Mouse (Mus musculus): Measurements from ENCODE around the gene Hmgcll1. TPM values are rescaled to one million over a fixed set of nuclear protein-coding genes. Genes with fewer than 3 reads are reported as not detected.

The Hmgcll1 gene
- 18.0 and 19.3 TPM in 2 replicates for polyA plus RNA-seq (2012; rRNA removed)

DNA sequence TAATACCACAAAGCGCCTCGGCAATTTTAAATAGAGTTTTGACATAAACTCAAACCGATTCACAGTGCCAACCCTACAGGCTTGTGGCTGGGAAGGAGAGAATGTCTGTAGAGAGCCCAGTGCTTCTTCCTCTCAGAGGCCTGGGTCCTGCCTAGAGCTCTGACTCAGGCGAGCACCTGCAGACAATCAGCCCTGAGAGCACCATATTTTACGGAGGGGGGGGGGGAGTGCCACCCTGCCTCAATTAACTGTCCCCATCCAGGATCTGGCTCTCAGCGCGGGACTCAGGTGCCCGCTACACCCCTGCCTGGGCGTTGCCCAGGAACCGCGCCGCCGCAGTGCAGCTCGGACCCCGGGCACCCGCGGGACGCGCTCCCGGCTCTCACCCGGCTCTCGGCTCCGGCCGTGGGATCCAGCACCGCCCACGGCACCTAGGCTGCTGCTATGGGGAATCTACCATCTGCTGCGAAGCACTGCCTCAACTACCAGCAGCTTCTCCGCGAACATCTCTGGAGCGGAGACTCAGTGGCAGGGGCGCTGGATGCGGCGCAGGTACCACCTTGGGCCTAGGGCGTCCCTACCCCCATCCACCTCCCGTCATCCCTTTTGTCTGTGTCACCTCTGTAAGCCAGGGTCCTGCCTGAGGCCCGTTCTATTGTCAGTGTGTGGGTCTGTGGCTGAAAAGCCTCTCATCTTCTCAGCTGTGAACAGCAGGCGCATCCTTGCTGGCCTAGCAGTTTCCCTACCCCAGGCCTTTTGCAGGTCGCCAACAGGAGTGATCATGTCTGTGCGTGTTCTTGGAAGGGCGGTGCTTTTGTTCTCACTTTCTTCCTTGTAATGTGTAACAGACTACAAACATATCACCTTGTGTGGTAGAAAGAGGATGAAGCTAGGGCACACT lies at the start of gene Hmgcll1:
Gene Hmgcll1 (plus strand): TSS at position 225 of the 901 bp plus-strand sequence.

Other genes with a start within 250 kb of the Hmgcll1 start
- 1.7 and 1.9 TPM in 2 replicates for gene Bmp5, start 239.5 kb upstream of the Hmgcll1 start, polyA plus RNA-seq (2012; rRNA removed)
- not detected in 2 replicates for gene Gfral, start 198.8 kb downstream of the Hmgcll1 start, polyA plus RNA-seq (2012; rRNA removed)